Mouse (Mus musculus) neural tube, embryonic 13.5 days (tissue): ENCODE measurements around the gene Thap11. TPM values are rescaled to one million over a fixed set of nuclear protein-coding genes. Genes with fewer than 3 reads are reported as not detected.
A peak's percentile ranks its signal among the peaks of the same experiment; 100 is the strongest.

Experiments used
- ATAC-seq: fragments of 200-750 bp; cut with Nextera tagmentation; 2 replicates; pipeline ENCODE4 v1.8.0; 2017; ENCODE audit warnings: low read depth, mild to moderate bottlenecking, moderate TSS enrichment, moderate library complexity
- H3K27ac ChIP-seq: fragments of 300-500 bp; sonication (generic); replicated peaks from 2 replicates; pipeline ENCODE4 v1.5.1; 2015; ENCODE audit warnings: moderate library complexity, mild to moderate bottlenecking, inconsistent platforms
- H3K27me3 ChIP-seq: fragments of 300-500 bp; sonication (generic); 2 replicates; pipeline ENCODE4 v1.6.1; 2015; ENCODE audit warnings: mild to moderate bottlenecking, inconsistent platforms
- H3K36me3 ChIP-seq: fragments of 300-500 bp; sonication (generic); 2 replicates; pipeline ENCODE4 v1.6.1; 2015; ENCODE audit warnings: mild to moderate bottlenecking, inconsistent platforms
- H3K4me1 ChIP-seq: fragments of 300-500 bp; sonication (generic); replicated peaks from 2 replicates; pipeline ENCODE4 v1.6.1; 2015; ENCODE audit warnings: inconsistent platforms
- H3K4me2 ChIP-seq: fragments of 300-500 bp; sonication (generic); 2 replicates; pipeline ENCODE4 v1.6.1; 2015; ENCODE audit warnings: inconsistent platforms, mild to moderate bottlenecking, moderate library complexity
- H3K4me3 ChIP-seq: fragments of 300-500 bp; sonication (generic); 2 replicates; pipeline ENCODE4 v1.5.1; 2015; ENCODE audit warnings: mild to moderate bottlenecking, inconsistent platforms
- H3K9ac ChIP-seq: fragments of 300-500 bp; sonication (generic); 2 replicates; pipeline ENCODE4 v1.6.1; 2015; ENCODE audit warnings: moderate library complexity, mild to moderate bottlenecking, inconsistent platforms
- H3K9me3 ChIP-seq: fragments of 300-500 bp; sonication (generic); 2 replicates; pipeline ENCODE4 v1.6.1; 2016; ENCODE audit warnings: inconsistent platforms
- WGBS: fragments of 180-500 bp; shearing (Covaris S2); methylation state at CpG from one replicate; pipeline ENCODE4 v1.1.7; 2015; 5-methylcytosine and 5-hydroxymethylcytosine counted together
- polyA plus RNA-seq: library from polyadenylated mRNA; unstranded; fragments of >200 nt; fragmentation: Nextera tagmentation; extraction: Ambion mirVana; gene quantifications from 2 replicates; pipeline ENCODE4 v1.2.1, GENCODE M21; 2015

Thap11 gene
- 61.4 and 64.1 TPM in 2 replicates for polyA plus RNA-seq

- ATAC-seq, result peak; percentile 88
- no peaks in the 10 kb centered on the region for H3K27me3 ChIP-seq
- peak within 1 kb of the TSS; percentile 83 for H3K4me3 ChIP-seq
- no peaks in the 10 kb centered on the region for H3K9me3 ChIP-seq
- peak within 1 kb of the TSS; percentile 99 for H3K4me2 ChIP-seq
- H3K36me3 ChIP-seq, result peaks cover 8% of the 10 kb centered on the region; the same call in 1 of the 2 replicates
- peaks cover 55% of the 10 kb centered on the region for H3K4me1 ChIP-seq
- WGBS, result under 1% methylated on average over 43 of the region's 43 CpGs
- peak within 1 kb of the TSS; percentile 89 for H3K9ac ChIP-seq
- H3K27ac ChIP-seq, result peak within 1 kb of the TSS; percentile 88
These were observed at the start of gene Thap11 for GRCm38 (mm10) chr8:105854715-105855216. Gene Thap11, plus strand, starts transcription at chr8:105855132.

GRCm38 (mm10) chr8:105805346-105805745 is 49.6 kb upstream of the Thap11 start:
- ATAC-seq, result no peak
- peak overlapping the region; percentile 23; the same call in 1 of the 2 replicates for H3K27ac ChIP-seq
- 75% methylated on average over 3 of the region's 3 CpGs for WGBS
- H3K9me3 ChIP-seq, result no peaks in the 10 kb centered on the region
- no peak overlapping the region for H3K4me3 ChIP-seq
- H3K36me3 ChIP-seq, result peaks cover 19% of the 10 kb centered on the region
- peaks cover 6% of the 10 kb centered on the region; the same call in 1 of the 2 replicates for H3K4me1 ChIP-seq
- H3K9ac ChIP-seq, result no peak overlapping the region
- H3K27me3 ChIP-seq, result no peaks in the 10 kb centered on the region
- H3K4me2 ChIP-seq, result no peak overlapping the region

- peaks cover 12% of the 10 kb centered on the region for H3K4me1 ChIP-seq
- ATAC-seq, result no peak
- no peak overlapping the region for H3K4me3 ChIP-seq
- H3K27me3 ChIP-seq, result no peaks in the 10 kb centered on the region
- H3K36me3 ChIP-seq, result peaks cover 23% of the 10 kb centered on the region
- H3K4me2 ChIP-seq, result no peak overlapping the region
- WGBS, result 86% methylated on average over 1 of the region's 1 CpGs
- peak overlapping the region; percentile 23; the same call in 1 of the 2 replicates for H3K27ac ChIP-seq
- no peaks in the 10 kb centered on the region for H3K9me3 ChIP-seq
- H3K9ac ChIP-seq, result no peak overlapping the region
These were observed 49.0 kb upstream of the Thap11 start for GRCm38 (mm10) chr8:105805964-105806363.

- ATAC-seq, result no peak
- peaks cover 38% of the 10 kb centered on the region for H3K36me3 ChIP-seq
- H3K9ac ChIP-seq, result no peak overlapping the region
- 89% methylated on average over 5 of the region's 5 CpGs for WGBS
- no peak overlapping the region for H3K4me2 ChIP-seq
- H3K27ac ChIP-seq, result no peak overlapping the region
- no peak overlapping the region for H3K4me3 ChIP-seq
- no peaks in the 10 kb centered on the region for H3K9me3 ChIP-seq
- H3K27me3 ChIP-seq, result no peaks in the 10 kb centered on the region
- H3K4me1 ChIP-seq, result peaks cover 22% of the 10 kb centered on the region
These were observed 47.2 kb upstream of the Thap11 start for GRCm38 (mm10) chr8:105807766-105808165.

- Histone ChIP-seq H3K27ac (no peak overlapping the region), H3K27me3 (no peaks in the 10 kb centered on the region), H3K4me3 (no peak overlapping the region), H3K4me2 (no peak overlapping the region), H3K9ac (no peak overlapping the region), H3K9me3 (no peaks in the 10 kb centered on the region), H3K36me3 (peaks cover 38% of the 10 kb centered on the region), H3K4me1 (peaks cover 22% of the 10 kb centered on the region)
- no peak for ATAC-seq
- WGBS, result 96% methylated on average over 2 of the region's 2 CpGs
These were observed 46.5 kb upstream of the Thap11 start for GRCm38 (mm10) chr8:105808480-105808879.

- Histone ChIP-seq H3K4me1 (peaks cover 22% of the 10 kb centered on the region), H3K9me3 (no peaks in the 10 kb centered on the region), H3K36me3 (peaks cover 23% of the 10 kb centered on the region), H3K4me3 (no peak overlapping the region), H3K27me3 (no peaks in the 10 kb centered on the region), H3K9ac (no peak overlapping the region), H3K4me2 (no peak overlapping the region), H3K27ac (0 out of 2 replicates have a peak overlapping the region, but pooled peaks have one; percentile 38)
- 90% methylated on average over 6 of the region's 6 CpGs for WGBS
- ATAC-seq, result no peak
These were observed 44.6 kb upstream of the Thap11 start for GRCm38 (mm10) chr8:105810245-105810786.

GRCm38 (mm10) chr8:105811061-105811460 is 43.9 kb upstream of the Thap11 start:
- 80% methylated on average over 10 of the region's 10 CpGs for WGBS
- ATAC-seq, result no peak
- Histone ChIP-seq H3K36me3 (peaks cover 21% of the 10 kb centered on the region), H3K9me3 (no peaks in the 10 kb centered on the region), H3K4me3 (no peak overlapping the region), H3K27ac (no peak overlapping the region), H3K27me3 (no peaks in the 10 kb centered on the region), H3K9ac (no peak overlapping the region), H3K4me2 (no peak overlapping the region), H3K4me1 (peaks cover 18% of the 10 kb centered on the region)

- no peak overlapping the region for H3K4me3 ChIP-seq
- H3K4me2 ChIP-seq, result no peak overlapping the region
- H3K9ac ChIP-seq, result no peak overlapping the region
- H3K27me3 ChIP-seq, result no peaks in the 10 kb centered on the region
- H3K36me3 ChIP-seq, result peaks cover 21% of the 10 kb centered on the region
- no peak for ATAC-seq
- H3K4me1 ChIP-seq, result peaks cover 18% of the 10 kb centered on the region
- WGBS, result 85% methylated on average over 3 of the region's 3 CpGs
- H3K9me3 ChIP-seq, result no peaks in the 10 kb centered on the region
- H3K27ac ChIP-seq, result no peak overlapping the region
These were observed 43.4 kb upstream of the Thap11 start for GRCm38 (mm10) chr8:105811543-105811942.

GRCm38 (mm10) chr8:105812511-105812910 is 42.4 kb upstream of the Thap11 start:
- Histone ChIP-seq H3K27ac (no peak overlapping the region), H3K9me3 (no peaks in the 10 kb centered on the region), H3K4me2 (no peak overlapping the region), H3K27me3 (no peaks in the 10 kb centered on the region), H3K4me3 (no peak overlapping the region), H3K9ac (no peak overlapping the region), H3K36me3 (peaks cover 21% of the 10 kb centered on the region), H3K4me1 (peaks cover 18% of the 10 kb centered on the region)
- 94% methylated on average over 5 of the region's 5 CpGs for WGBS
- no peak for ATAC-seq

- Histone ChIP-seq H3K27me3 (no peaks in the 10 kb centered on the region), H3K4me1 (peaks cover 18% of the 10 kb centered on the region), H3K36me3 (peaks cover 28% of the 10 kb centered on the region), H3K9me3 (no peaks in the 10 kb centered on the region), H3K4me3 (no peak overlapping the region), H3K9ac (no peak overlapping the region), H3K4me2 (no peak overlapping the region), H3K27ac (no peak overlapping the region)
- 96% methylated on average over 6 of the region's 6 CpGs for WGBS
- no peak for ATAC-seq
These were observed 41.7 kb upstream of the Thap11 start for GRCm38 (mm10) chr8:105813241-105813640.

- Histone ChIP-seq H3K9ac (no peak overlapping the region), H3K4me2 (no peak overlapping the region), H3K27ac (no peak overlapping the region), H3K36me3 (peaks cover 57% of the 10 kb centered on the region), H3K9me3 (no peaks in the 10 kb centered on the region), H3K4me1 (peaks cover 11% of the 10 kb centered on the region; the same call in 1 of the 2 replicates), H3K4me3 (no peak overlapping the region), H3K27me3 (no peaks in the 10 kb centered on the region)
- ATAC-seq, result no peak
- WGBS, result 95% methylated on average over 3 of the region's 3 CpGs
These were observed 35.3 kb upstream of the Thap11 start for GRCm38 (mm10) chr8:105819659-105820058.

GRCm38 (mm10) chr8:105820925-105821324 is 34.0 kb upstream of the Thap11 start:
- Histone ChIP-seq H3K36me3 (peaks cover 60% of the 10 kb centered on the region), H3K4me3 (no peak overlapping the region)
- no peak for ATAC-seq

GRCm38 (mm10) chr8:105825506-105825905 is 29.4 kb upstream of the Thap11 start:
- H3K4me1 ChIP-seq, result peaks cover 34% of the 10 kb centered on the region
- H3K27ac ChIP-seq, result no peak overlapping the region
- H3K4me3 ChIP-seq, result peak overlapping the region; percentile 95
- peaks cover 37% of the 10 kb centered on the region for H3K36me3 ChIP-seq
- H3K27me3 ChIP-seq, result no peaks in the 10 kb centered on the region
- H3K4me2 ChIP-seq, result peak overlapping the region; percentile 99
- peak overlapping the region; percentile 91; the same call in 1 of the 2 replicates for H3K9ac ChIP-seq
- no peaks in the 10 kb centered on the region for H3K9me3 ChIP-seq
- no peak for ATAC-seq
- 52% methylated on average over 4 of the region's 4 CpGs for WGBS

More at GRCm38 (mm10) chr8:105820925-105821324, 34.0 kb upstream of the Thap11 start:
- no peak overlapping the region for H3K4me2 ChIP-seq
- H3K27ac ChIP-seq, result no peak overlapping the region
- H3K27me3 ChIP-seq, result no peaks in the 10 kb centered on the region
- no peak overlapping the region for H3K9ac ChIP-seq
- H3K9me3 ChIP-seq, result no peaks in the 10 kb centered on the region
- peaks cover 24% of the 10 kb centered on the region for H3K4me1 ChIP-seq
- 96% methylated on average over 1 of the region's 1 CpGs for WGBS
